In the genomic region with DNA sequence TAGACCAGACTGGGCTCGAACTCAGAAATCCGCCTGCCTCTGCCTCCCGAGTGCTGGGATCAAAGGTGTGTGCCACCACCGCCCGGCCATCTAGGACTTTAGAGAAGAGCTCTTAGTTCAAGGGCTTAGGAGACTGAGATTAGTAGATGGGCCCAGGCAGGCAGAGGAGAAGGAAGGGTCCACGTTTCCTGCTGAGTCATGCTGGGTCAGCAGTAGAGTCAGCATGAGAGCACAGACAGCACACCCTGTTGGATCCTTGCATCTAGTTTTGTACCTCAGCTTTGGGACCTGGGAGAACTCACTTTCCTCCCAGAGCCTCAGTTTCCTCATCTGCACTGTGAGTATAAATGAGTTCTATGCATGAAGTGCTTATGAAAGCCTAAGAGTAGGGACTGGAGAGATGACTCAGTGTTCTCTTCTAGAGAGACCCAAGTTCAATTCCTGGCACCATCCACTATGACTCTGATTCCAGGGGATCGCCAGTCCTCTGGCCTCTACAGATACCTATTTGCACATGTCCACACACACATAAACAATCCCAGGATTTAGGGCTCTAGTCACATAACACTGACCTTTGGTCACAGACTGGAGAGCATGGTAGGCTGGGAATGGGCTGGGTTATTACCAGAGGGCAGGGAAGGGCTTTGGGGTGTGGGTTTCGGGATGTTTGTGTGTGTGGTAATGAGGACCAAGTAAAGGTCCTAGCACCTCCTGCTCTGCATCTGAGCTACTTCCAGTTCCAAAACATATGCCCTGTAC, we compare ENCODE assay signal across 1 mouse cellular context.
TF ChIP-seq lines count a peak whose summit lies in the region.

No protein-coding gene starts in this region.

TF ChIP-seq in CH12.LX, 34 proteins besides CTCF, POLR2A, EP300 and RAD21:
- TF ChIP-seq MAFK (IDR thresholded peaks at IDR 0.05; ENCODE audit: insufficient replicate concordance, low read length) (peak; percentile 58; the same call in 1 of the 2 replicates), PAX5 (IDR thresholded peaks at IDR 0.05; ENCODE audit: low read length) (no peak)
